Mouse (Mus musculus): Measurements from ENCODE around the gene Flvcr2. TPM values are rescaled to one million over a fixed set of nuclear protein-coding genes. Genes with fewer than 3 reads are reported as not detected.

Gene Flvcr2
- polyA plus RNA-seq, 1 experiment from 2014 or later = 2.2 TPM

- Histone ChIP-seq H3K36me3 (ENCODE audit: insufficient read depth) (no peaks in the 10 kb centered on the region), H3K27me3 (ENCODE audit: insufficient read depth, low read length) (no peaks in the 10 kb centered on the region), H3K4me3 (ENCODE audit: low read depth, low read length) (no peak overlapping the region), H3K4me1 (ENCODE audit: insufficient read depth) (no peaks in the 10 kb centered on the region), H3K27ac (ENCODE audit: low read depth) (no peak overlapping the region), H3K4me2 (no peak overlapping the region), H3K9me3 (ENCODE audit: low read depth, low read length) (no peaks in the 10 kb centered on the region), H3K9ac (no peak overlapping the region)
- no peak for TF ChIP-seq CTCF (IDR thresholded peaks at IDR 0.05; ENCODE audit: low read depth)
- ATAC-seq (ENCODE audit: insufficient read depth) (no peak), DNase-seq (no peak)
- 69% methylated on average over 2 of the region's 2 CpGs for WGBS
Observed at GRCm38 (mm10) chr12:85712587-85712986, 33.8 kb upstream of the Flvcr2 start.

GRCm38 (mm10) chr12:85714126-85714525 lies 32.2 kb upstream of the Flvcr2 start:
- ATAC-seq (ENCODE audit: insufficient read depth) = no peak
- WGBS = 92% methylated on average over 5 of the region's 5 CpGs
- no peaks in the 10 kb centered on the region for H3K4me1 ChIP-seq (ENCODE audit: insufficient read depth)
- no peak for DNase-seq
- H3K9ac ChIP-seq = no peak overlapping the region
- TF ChIP-seq CTCF (IDR thresholded peaks at IDR 0.05; ENCODE audit: low read depth) = no peak
- H3K4me2 ChIP-seq = no peak overlapping the region
- no peak overlapping the region for H3K4me3 ChIP-seq (ENCODE audit: low read depth, low read length)
- H3K27me3 ChIP-seq (ENCODE audit: insufficient read depth, low read length) = no peaks in the 10 kb centered on the region
- no peak overlapping the region for H3K27ac ChIP-seq (ENCODE audit: low read depth)
- H3K36me3 ChIP-seq (ENCODE audit: insufficient read depth) = no peaks in the 10 kb centered on the region
- no peaks in the 10 kb centered on the region for H3K9me3 ChIP-seq (ENCODE audit: low read depth, low read length)

- no peak overlapping the region for H3K27ac ChIP-seq (ENCODE audit: low read depth)
- 62% methylated on average over 4 of the region's 4 CpGs for WGBS
- no peak overlapping the region for H3K4me2 ChIP-seq
- H3K4me1 ChIP-seq (ENCODE audit: insufficient read depth) = peaks cover 5% of the 10 kb centered on the region; the same call in 1 of the 2 replicates
- ATAC-seq (ENCODE audit: insufficient read depth) = no peak
- H3K36me3 ChIP-seq (ENCODE audit: insufficient read depth) = no peaks in the 10 kb centered on the region
- no peaks in the 10 kb centered on the region for H3K27me3 ChIP-seq (ENCODE audit: insufficient read depth, low read length)
- no peak for DNase-seq
- H3K9ac ChIP-seq = no peak overlapping the region
- H3K9me3 ChIP-seq (ENCODE audit: low read depth, low read length) = no peaks in the 10 kb centered on the region
- no peak overlapping the region for H3K4me3 ChIP-seq (ENCODE audit: low read depth, low read length)
- TF ChIP-seq CTCF (IDR thresholded peaks at IDR 0.05; ENCODE audit: low read depth) = no peak
Observed at GRCm38 (mm10) chr12:85725306-85725705, 21.0 kb upstream of the Flvcr2 start.

GRCm38 (mm10) chr12:85726729-85727397 lies 19.5 kb upstream of the Flvcr2 start:
- H3K9ac ChIP-seq = no peak overlapping the region
- ATAC-seq (ENCODE audit: insufficient read depth) (no peak), DNase-seq (no peak)
- no peaks in the 10 kb centered on the region for H3K36me3 ChIP-seq (ENCODE audit: insufficient read depth)
- no peak overlapping the region for H3K4me3 ChIP-seq (ENCODE audit: low read depth, low read length)
- H3K27ac ChIP-seq (ENCODE audit: low read depth) = no peak overlapping the region
- no peaks in the 10 kb centered on the region for H3K9me3 ChIP-seq (ENCODE audit: low read depth, low read length)
- H3K27me3 ChIP-seq (ENCODE audit: insufficient read depth, low read length) = no peaks in the 10 kb centered on the region
- no peak overlapping the region for H3K4me2 ChIP-seq
- TF ChIP-seq CTCF (IDR thresholded peaks at IDR 0.05; ENCODE audit: low read depth) = no peak
- 48% methylated on average over 6 of the region's 6 CpGs for WGBS
- H3K4me1 ChIP-seq (ENCODE audit: insufficient read depth) = peaks cover 5% of the 10 kb centered on the region; the same call in 1 of the 2 replicates

- H3K27me3 ChIP-seq (ENCODE audit: insufficient read depth, low read length) = no peaks in the 10 kb centered on the region
- no peak overlapping the region for H3K4me3 ChIP-seq (ENCODE audit: low read depth, low read length)
- H3K4me1 ChIP-seq (ENCODE audit: insufficient read depth) = peaks cover 5% of the 10 kb centered on the region; the same call in 1 of the 2 replicates
- WGBS = 42% methylated on average over 7 of the region's 7 CpGs
- no peaks in the 10 kb centered on the region for H3K9me3 ChIP-seq (ENCODE audit: low read depth, low read length)
- H3K36me3 ChIP-seq (ENCODE audit: insufficient read depth) = no peaks in the 10 kb centered on the region
- TF ChIP-seq CTCF (IDR thresholded peaks at IDR 0.05; ENCODE audit: low read depth) = no peak
- H3K27ac ChIP-seq (ENCODE audit: low read depth) = no peak overlapping the region
- H3K9ac ChIP-seq = no peak overlapping the region
- DNase-seq (peak; percentile 77), ATAC-seq (ENCODE audit: insufficient read depth) (no peak)
- H3K4me2 ChIP-seq = no peak overlapping the region
Observed at GRCm38 (mm10) chr12:85728181-85728580, 18.2 kb upstream of the Flvcr2 start.

GRCm38 (mm10) chr12:85729022-85729944 lies 17.1 kb upstream of the Flvcr2 start:
- DNase-seq (peak; percentile 86), ATAC-seq (ENCODE audit: insufficient read depth) (peak; percentile 71)
- Histone ChIP-seq H3K9ac (no peak overlapping the region), H3K4me2 (no peak overlapping the region), H3K27me3 (ENCODE audit: insufficient read depth, low read length) (no peaks in the 10 kb centered on the region), H3K9me3 (ENCODE audit: low read depth, low read length) (no peaks in the 10 kb centered on the region), H3K4me3 (ENCODE audit: low read depth, low read length) (no peak overlapping the region), H3K27ac (ENCODE audit: low read depth) (no peak overlapping the region), H3K36me3 (ENCODE audit: insufficient read depth) (no peaks in the 10 kb centered on the region), H3K4me1 (ENCODE audit: insufficient read depth) (peaks cover 5% of the 10 kb centered on the region; the same call in 1 of the 2 replicates)
- peak; percentile 99 for TF ChIP-seq CTCF (IDR thresholded peaks at IDR 0.05; ENCODE audit: low read depth)
- 31% methylated on average over 17 of the region's 17 CpGs for WGBS

GRCm38 (mm10) chr12:85729945-85730290 lies 16.4 kb upstream of the Flvcr2 start:
- DNase-seq = no peak
- H3K9me3 ChIP-seq (ENCODE audit: low read depth, low read length) = no peaks in the 10 kb centered on the region
- no peak overlapping the region for H3K4me3 ChIP-seq (ENCODE audit: low read depth, low read length)
- H3K27ac ChIP-seq (ENCODE audit: low read depth) = no peak overlapping the region
- no peaks in the 10 kb centered on the region for H3K36me3 ChIP-seq (ENCODE audit: insufficient read depth)
- WGBS = 51% methylated on average over 6 of the region's 6 CpGs
- no peak for ATAC-seq (ENCODE audit: insufficient read depth)
- no peak for TF ChIP-seq CTCF (IDR thresholded peaks at IDR 0.05; ENCODE audit: low read depth)
- H3K4me2 ChIP-seq = no peak overlapping the region
- H3K9ac ChIP-seq = no peak overlapping the region
- H3K4me1 ChIP-seq (ENCODE audit: insufficient read depth) = peaks cover 5% of the 10 kb centered on the region; the same call in 1 of the 2 replicates
- H3K27me3 ChIP-seq (ENCODE audit: insufficient read depth, low read length) = no peaks in the 10 kb centered on the region

All from lung, embryonic 14.5 days (tissue).